Mouse (Mus musculus) intestine, embryonic 14.5 days (tissue): ENCODE data around the gene Il2rb. TPM values are rescaled to one million over a fixed set of nuclear protein-coding genes. Genes with fewer than 3 reads are reported as not detected.

Experiments
- ATAC-seq: fragments of 200-750 bp; cut with Nextera tagmentation; replicated peaks from 2 replicates; pipeline ENCODE4 v1.8.0; 2017; ENCODE audit warnings: low read depth, moderate number of reproducible peaks, moderate TSS enrichment, moderate library complexity; ENCODE audit not compliant: low FRiP score, low TSS enrichment
- DNase-seq: peaks from one replicate; pipeline ENCODE4 v3.0.0-alpha.2; 2018; ENCODE audit warnings: low spot score
- H3K27ac ChIP-seq: fragments of 300-500 bp; sonication (generic); 2 replicates; pipeline ENCODE4 v1.5.1; 2014; ENCODE audit warnings: low read depth, mild to moderate bottlenecking, control low read depth
- H3K27me3 ChIP-seq: fragments of 300-500 bp; sonication (generic); replicated peaks from 2 replicates; pipeline ENCODE4 v1.6.1; 2014; ENCODE audit warnings: low read length, control low read depth; ENCODE audit not compliant: control insufficient read depth, insufficient read depth
- H3K36me3 ChIP-seq: fragments of 300-500 bp; sonication (generic); 2 replicates; pipeline ENCODE4 v1.6.1; 2014; ENCODE audit warnings: low read length, control low read depth; ENCODE audit not compliant: control insufficient read depth, insufficient read depth
- H3K4me1 ChIP-seq: fragments of 300-500 bp; sonication (generic); replicated peaks from 2 replicates; pipeline ENCODE4 v1.6.1; 2014; ENCODE audit warnings: low read length, control low read depth, mixed read lengths; ENCODE audit not compliant: control insufficient read depth, insufficient read depth
- H3K4me2 ChIP-seq: fragments of 300-500 bp; sonication (generic); 2 replicates; pipeline ENCODE4 v1.6.1; 2014; ENCODE audit warnings: low read length
- H3K4me3 ChIP-seq: fragments of 300-500 bp; sonication (generic); 2 replicates; pipeline ENCODE4 v1.5.1; 2014; ENCODE audit warnings: low read depth, low read length, control low read depth, mixed read lengths
- H3K9ac ChIP-seq: fragments of 300-500 bp; sonication (generic); 2 replicates; pipeline ENCODE4 v1.6.1; 2014; ENCODE audit warnings: mild to moderate bottlenecking, low read length
- H3K9me3 ChIP-seq: fragments of 300-500 bp; sonication (generic); 2 replicates; pipeline ENCODE4 v1.6.1; 2016; ENCODE audit warnings: low read length, control low read depth; ENCODE audit not compliant: control insufficient read depth
- WGBS: fragments of 180-500 bp; shearing (Covaris S2); extraction: QIAGEN DNeasy Blood & Tissue Kit; methylation state at CpG from one replicate; pipeline ENCODE4 v1.1.7; 2014; 5-methylcytosine and 5-hydroxymethylcytosine counted together
- polyA plus RNA-seq: library from polyadenylated mRNA; unstranded; fragments of >200 nt; fragmentation: Nextera tagmentation; extraction: Ambion mirVana; gene quantifications from 2 replicates; pipeline ENCODE4 v1.2.1, GENCODE M21; 2014

The Il2rb gene
- polyA plus RNA-seq, 1 experiment from 2014 or later = 1.1 TPM

DNA sequence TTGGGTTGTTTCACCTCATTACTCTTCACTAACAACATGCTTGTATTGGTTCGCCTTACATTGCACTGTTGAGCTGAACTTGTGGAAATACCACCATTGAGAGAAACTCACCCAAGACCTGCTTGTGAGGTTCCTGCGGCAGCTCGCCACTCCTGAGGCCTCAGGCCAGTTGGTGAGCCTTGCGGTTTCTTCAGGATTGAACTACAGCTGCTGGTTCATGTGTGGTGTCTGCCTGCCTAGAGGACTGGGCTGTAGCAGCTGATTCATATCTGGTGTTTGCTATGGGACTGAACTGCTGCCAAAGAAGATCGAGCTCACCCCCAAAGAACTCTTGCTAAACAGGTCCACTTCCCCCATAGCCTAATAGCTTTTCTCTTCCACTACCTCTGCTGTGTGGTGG is 9.7 kb upstream of the Il2rb start:
- no peak overlapping the region for H3K9ac ChIP-seq
- no peaks in the 10 kb centered on the region for H3K27me3 ChIP-seq
- H3K4me2 ChIP-seq = no peak overlapping the region
- 0 out of 2 replicates have a peak, but pooled peaks cover 3% of the 10 kb centered on the region for H3K4me1 ChIP-seq
- H3K36me3 ChIP-seq = no peaks in the 10 kb centered on the region
- no peak overlapping the region for H3K4me3 ChIP-seq
- WGBS = 91% methylated on average over 5 of the region's 5 CpGs
- DNase-seq (no peak), ATAC-seq (no peak)
- H3K27ac ChIP-seq = no peak overlapping the region
- 0 out of 2 replicates have a peak, but pooled peaks cover 4% of the 10 kb centered on the region for H3K9me3 ChIP-seq

DNA sequence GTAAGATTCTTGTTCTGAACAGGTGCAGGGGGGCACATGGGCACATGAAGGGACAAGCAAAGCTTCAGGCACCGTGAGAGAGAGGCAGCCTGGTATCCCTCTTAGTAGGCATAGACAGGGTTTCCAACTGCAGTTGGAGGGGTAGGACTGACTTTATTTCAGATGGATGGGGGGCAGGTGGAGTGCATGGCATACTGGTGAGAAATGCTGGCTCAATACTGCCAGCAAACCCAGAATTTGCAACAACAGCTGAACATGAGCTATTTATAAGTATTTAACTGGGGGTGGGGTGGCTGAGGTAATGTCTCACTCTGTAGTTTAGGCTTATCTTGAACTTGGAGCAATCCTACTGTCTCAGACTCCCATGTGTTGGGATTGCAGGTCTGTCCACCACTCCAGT is 8.9 kb upstream of the Il2rb start:
- Histone ChIP-seq H3K9ac (no peak overlapping the region), H3K36me3 (no peaks in the 10 kb centered on the region), H3K4me3 (no peak overlapping the region), H3K27ac (no peak overlapping the region), H3K4me2 (no peak overlapping the region), H3K27me3 (no peaks in the 10 kb centered on the region), H3K4me1 (no peaks in the 10 kb centered on the region), H3K9me3 (0 out of 2 replicates have a peak, but pooled peaks cover 4% of the 10 kb centered on the region)
- DNase-seq = no peak
- WGBS = 78% methylated on average over 1 of the region's 1 CpGs
- ATAC-seq = no peak

DNA sequence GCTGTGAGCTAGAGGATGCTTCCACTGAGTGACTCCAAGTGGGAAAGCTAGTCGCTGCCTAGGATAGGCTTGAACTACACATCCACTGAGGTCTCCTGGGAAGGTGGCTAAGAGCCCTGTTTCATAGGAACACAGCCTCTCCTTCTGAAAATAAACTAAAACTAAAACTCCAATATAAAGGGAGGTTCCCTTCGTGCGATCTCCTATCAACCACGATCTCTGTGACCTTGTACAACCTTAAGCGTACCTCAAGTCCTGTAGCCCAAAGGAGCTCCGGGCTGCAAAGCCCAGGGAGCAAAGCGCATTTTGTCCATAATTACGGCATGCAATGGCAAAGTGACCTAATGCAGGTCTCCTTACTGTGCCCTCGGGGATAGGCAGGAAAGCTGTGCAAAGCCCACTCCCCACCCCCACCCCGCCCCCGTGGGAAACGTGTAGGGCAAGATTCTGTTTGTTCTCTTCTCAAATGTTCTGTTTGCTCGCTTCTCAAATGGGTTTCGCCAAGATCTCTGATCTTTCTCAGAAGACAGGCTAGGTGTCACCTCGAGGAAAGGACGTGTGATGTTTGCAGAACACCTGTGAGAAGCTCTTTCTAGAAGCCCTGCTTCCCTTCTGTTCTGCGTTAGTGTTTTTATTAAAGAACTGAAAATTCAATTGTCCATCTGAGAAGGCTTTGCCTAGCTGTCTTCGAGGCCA is 7.5 kb upstream of the Il2rb start:
- H3K9ac ChIP-seq = no peak overlapping the region
- no peaks in the 10 kb centered on the region for H3K27me3 ChIP-seq
- no peak for ATAC-seq
- H3K4me2 ChIP-seq = no peak overlapping the region
- H3K9me3 ChIP-seq = 0 out of 2 replicates have a peak, but pooled peaks cover 4% of the 10 kb centered on the region
- H3K27ac ChIP-seq = no peak overlapping the region
- WGBS = 70% methylated on average over 18 of the region's 18 CpGs
- H3K4me1 ChIP-seq = no peaks in the 10 kb centered on the region
- H3K36me3 ChIP-seq = no peaks in the 10 kb centered on the region
- no peak for DNase-seq
- H3K4me3 ChIP-seq = no peak overlapping the region

DNA sequence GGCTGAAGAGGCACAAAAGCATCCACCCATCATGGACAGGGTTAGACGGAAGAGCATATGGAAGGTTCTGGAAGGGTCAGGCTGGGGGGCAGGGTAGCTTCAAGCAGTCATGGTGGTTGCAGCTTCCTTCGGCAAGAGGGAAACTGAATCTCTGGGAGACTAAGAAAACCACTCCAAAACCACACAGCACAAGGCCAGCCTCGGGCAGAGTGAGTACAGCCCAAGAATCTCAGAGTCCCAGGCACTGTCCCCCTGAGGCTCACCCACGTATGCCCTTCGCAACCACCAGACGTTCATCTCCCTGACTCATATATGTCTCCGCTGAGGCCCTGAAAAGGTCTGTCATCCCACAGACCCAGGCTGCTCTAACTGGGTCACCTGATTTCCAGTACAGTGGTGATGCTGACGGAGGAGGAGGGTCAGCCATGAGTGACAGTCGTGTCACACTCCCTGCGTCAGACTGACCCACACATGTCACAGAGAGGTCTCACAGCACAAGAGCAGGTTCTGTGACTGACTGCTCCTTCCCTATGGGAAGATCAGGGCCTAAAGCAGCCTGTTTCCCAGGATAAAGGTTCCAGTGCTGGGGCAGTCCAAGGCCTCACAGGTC is 1.6 kb downstream of the Il2rb start:
- 77% methylated on average over 10 of the region's 10 CpGs for WGBS
- Histone ChIP-seq H3K36me3 (no peaks in the 10 kb centered on the region), H3K27me3 (no peaks in the 10 kb centered on the region), H3K4me1 (no peaks in the 10 kb centered on the region), H3K4me3 (no peak overlapping the region), H3K9ac (no peak overlapping the region), H3K27ac (no peak overlapping the region), H3K4me2 (no peak overlapping the region), H3K9me3 (no peaks in the 10 kb centered on the region)
- DNase-seq (no peak), ATAC-seq (no peak)

DNA sequence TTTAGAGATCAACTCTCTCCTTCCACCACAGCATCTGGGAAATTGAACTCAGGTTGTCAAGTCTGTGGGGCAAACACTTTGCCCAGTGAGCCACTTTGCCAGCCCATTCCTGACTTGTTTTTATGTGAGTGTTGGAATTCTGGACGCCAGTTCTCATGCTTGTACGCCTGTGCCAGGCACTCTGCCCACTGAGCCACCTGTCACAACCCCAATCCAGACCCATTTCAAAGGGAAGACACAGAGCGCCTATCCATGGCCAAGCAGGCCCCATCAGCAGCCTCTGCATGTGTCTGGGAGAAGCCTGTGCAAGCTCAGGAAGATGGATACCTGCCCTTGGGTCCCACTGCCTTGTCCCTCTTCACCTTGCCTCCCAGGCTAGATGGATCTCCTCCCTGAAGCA is 3.8 kb downstream of the Il2rb start:
- H3K4me3 ChIP-seq = no peak overlapping the region
- 87% methylated on average over 3 of the region's 3 CpGs for WGBS
- no peaks in the 10 kb centered on the region for H3K36me3 ChIP-seq
- no peak overlapping the region for H3K9ac ChIP-seq
- H3K4me2 ChIP-seq = no peak overlapping the region
- no peak overlapping the region for H3K27ac ChIP-seq
- DNase-seq (no peak), ATAC-seq (no peak)
- no peaks in the 10 kb centered on the region for H3K4me1 ChIP-seq
- no peaks in the 10 kb centered on the region for H3K27me3 ChIP-seq
- H3K9me3 ChIP-seq = no peaks in the 10 kb centered on the region

DNA sequence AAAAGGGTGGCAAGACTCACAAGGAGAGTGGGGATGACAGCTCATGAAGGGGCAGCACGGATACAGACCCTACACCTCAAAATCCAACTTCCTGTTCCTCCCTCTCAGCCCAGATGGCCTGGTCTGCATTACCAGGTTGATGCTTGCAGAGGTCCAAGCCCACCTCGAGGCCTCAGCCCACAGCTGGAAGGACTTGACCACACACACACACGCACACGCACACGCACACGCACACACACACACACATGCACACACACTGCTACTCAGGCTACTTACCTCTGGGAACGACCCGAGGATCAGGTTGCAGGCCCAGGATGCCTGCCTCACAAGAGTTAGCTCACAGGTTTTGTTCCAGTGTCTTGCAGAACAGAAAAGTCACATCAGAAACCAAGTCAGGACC is 5.2 kb downstream of the Il2rb start:
- no peak for DNase-seq
- H3K4me3 ChIP-seq = no peak overlapping the region

DNA sequence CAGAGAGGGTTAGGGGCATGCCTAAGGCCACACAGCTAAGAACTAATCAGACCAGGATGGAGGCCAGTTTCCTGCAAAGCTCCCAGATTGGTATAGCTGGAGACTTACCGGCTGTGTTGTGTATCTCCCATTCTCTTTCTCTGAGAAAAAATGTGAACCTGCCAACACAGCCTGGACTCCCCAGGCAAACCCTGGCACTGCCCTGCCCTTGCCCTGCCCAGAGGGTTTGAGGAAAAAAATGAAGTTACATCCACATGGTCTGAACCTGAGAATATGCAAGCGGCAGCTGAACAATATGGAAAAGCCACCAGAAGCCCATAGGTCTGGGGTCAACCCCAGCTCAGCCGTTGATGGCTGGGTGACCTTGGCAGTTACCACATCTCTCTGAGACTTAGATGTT is 5.8 kb downstream of the Il2rb start:
- H3K36me3 ChIP-seq = no peaks in the 10 kb centered on the region
- WGBS = 85% methylated on average over 3 of the region's 3 CpGs
- DNase-seq (no peak), ATAC-seq (no peak)
- no peak overlapping the region for H3K4me2 ChIP-seq
- no peaks in the 10 kb centered on the region for H3K27me3 ChIP-seq
- no peaks in the 10 kb centered on the region for H3K4me1 ChIP-seq
- H3K4me3 ChIP-seq = no peak overlapping the region
- H3K27ac ChIP-seq = no peak overlapping the region
- H3K9me3 ChIP-seq = no peaks in the 10 kb centered on the region
- H3K9ac ChIP-seq = no peak overlapping the region

More for the DNA sequence above, 5.2 kb downstream of the Il2rb start:
- ATAC-seq = no peak
- Histone ChIP-seq H3K27me3 (no peaks in the 10 kb centered on the region), H3K4me1 (no peaks in the 10 kb centered on the region), H3K4me2 (no peak overlapping the region), H3K36me3 (no peaks in the 10 kb centered on the region), H3K9me3 (no peaks in the 10 kb centered on the region), H3K27ac (no peak overlapping the region), H3K9ac (no peak overlapping the region)
- 62% methylated on average over 8 of the region's 8 CpGs for WGBS

DNA sequence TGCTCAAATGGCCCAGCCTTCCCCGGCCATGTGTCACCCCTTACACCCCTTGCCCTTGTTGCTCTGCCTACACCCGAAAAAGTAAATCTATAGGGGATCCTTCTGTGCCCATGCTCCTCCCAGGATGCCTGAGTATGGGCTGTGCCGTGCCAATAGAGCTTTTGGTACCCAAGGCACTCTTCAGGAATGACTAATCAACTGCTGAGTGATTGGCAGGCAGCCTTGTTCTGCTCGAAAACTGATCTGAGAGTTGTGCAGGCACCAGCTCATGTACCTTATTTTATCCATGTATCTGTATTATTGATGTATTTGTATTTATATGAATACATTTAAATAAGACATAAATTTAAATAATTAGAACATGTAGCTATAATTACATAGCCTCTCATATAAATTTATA is 8.0 kb downstream of the Il2rb start:
- no peak overlapping the region for H3K9ac ChIP-seq
- no peaks in the 10 kb centered on the region for H3K4me1 ChIP-seq
- H3K4me3 ChIP-seq = no peak overlapping the region
- WGBS = 64% methylated on average over 4 of the region's 4 CpGs
- DNase-seq (no peak), ATAC-seq (no peak)
- H3K27ac ChIP-seq = no peak overlapping the region
- H3K36me3 ChIP-seq = no peaks in the 10 kb centered on the region
- H3K4me2 ChIP-seq = no peak overlapping the region
- H3K9me3 ChIP-seq = no peaks in the 10 kb centered on the region
- no peaks in the 10 kb centered on the region for H3K27me3 ChIP-seq

DNA sequence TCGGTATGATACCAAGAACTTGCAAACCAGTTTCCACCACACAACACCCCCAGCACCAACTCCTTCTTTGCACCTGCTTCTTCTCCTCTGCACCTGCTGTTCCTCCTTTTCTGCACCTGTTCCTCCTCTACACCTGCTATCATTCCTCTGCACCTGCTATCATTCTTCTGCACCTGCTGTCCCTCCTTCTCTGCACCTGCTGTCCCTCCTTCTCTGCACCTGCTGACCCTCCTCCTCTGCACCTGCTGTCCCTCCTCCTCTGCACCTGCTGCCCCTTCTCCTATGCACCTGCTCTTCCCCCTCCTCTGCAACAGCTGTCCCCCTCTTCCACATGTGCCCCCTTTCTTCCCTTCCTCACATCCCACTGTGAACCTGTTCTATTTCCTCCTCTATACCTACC is 8.5 kb downstream of the Il2rb start:
- H3K4me1 ChIP-seq = no peaks in the 10 kb centered on the region

More for the DNA sequence above, 8.5 kb downstream of the Il2rb start:
- Histone ChIP-seq H3K9me3 (no peaks in the 10 kb centered on the region), H3K9ac (no peak overlapping the region), H3K27ac (no peak overlapping the region), H3K4me2 (no peak overlapping the region), H3K4me3 (no peak overlapping the region), H3K36me3 (no peaks in the 10 kb centered on the region), H3K27me3 (no peaks in the 10 kb centered on the region)
- WGBS = 100% methylated on average over 1 of the region's 1 CpGs
- DNase-seq = no peak
- ATAC-seq = no peak
